Mouse (Mus musculus) hindbrain, embryonic 14.5 days (tissue): Measurements from ENCODE around the gene Tor1b. TPM values are rescaled to one million over a fixed set of nuclear protein-coding genes. Genes with fewer than 3 reads are reported as not detected.

ENCODE experiments used
- ATAC-seq: fragments of 200-750 bp; cut with Nextera tagmentation; 2 replicates; pipeline ENCODE4 v1.8.0; 2017; ENCODE audit warnings: moderate number of reproducible peaks, mild to moderate bottlenecking, moderate TSS enrichment, moderate library complexity; ENCODE audit not compliant: low FRiP score
- DNase-seq: peaks from one replicate; pipeline ENCODE4 v3.0.0-alpha.2; 2015; ENCODE audit warnings: low spot score
- H3K27ac ChIP-seq: fragments of 300-500 bp; sonication (generic); 2 replicates; pipeline ENCODE4 v1.5.1; 2014; ENCODE audit warnings: mild to moderate bottlenecking, moderate library complexity
- H3K27me3 ChIP-seq: fragments of 300-500 bp; sonication (generic); 2 replicates; pipeline ENCODE4 v1.6.1; 2014; ENCODE audit warnings: mild to moderate bottlenecking, low read length, mixed read lengths; ENCODE audit not compliant: control insufficient read depth, insufficient read depth
- H3K36me3 ChIP-seq: fragments of 300-500 bp; sonication (generic); replicated peaks from 2 replicates; pipeline ENCODE4 v1.6.1; 2014; ENCODE audit not compliant: control insufficient read depth, insufficient read depth
- H3K4me1 ChIP-seq: fragments of 300-500 bp; sonication (generic); replicated peaks from 2 replicates; pipeline ENCODE4 v1.6.1; 2014; ENCODE audit warnings: antibody characterized with exemption, low read length, mixed read lengths; ENCODE audit not compliant: control insufficient read depth, insufficient read depth
- H3K4me2 ChIP-seq: fragments of 300-500 bp; sonication (generic); replicated peaks from 2 replicates; pipeline ENCODE4 v1.6.1; 2014; ENCODE audit warnings: mild to moderate bottlenecking, moderate library complexity
- H3K4me3 ChIP-seq: fragments of 300-500 bp; sonication (generic); replicated peaks from 2 replicates; pipeline ENCODE4 v1.5.1; 2014; ENCODE audit warnings: mild to moderate bottlenecking, low read length
- H3K9ac ChIP-seq: fragments of 300-500 bp; sonication (generic); 2 replicates; pipeline ENCODE4 v1.6.1; 2014
- H3K9me3 ChIP-seq: fragments of 300-500 bp; sonication (generic); 2 replicates; pipeline ENCODE4 v1.6.1; 2016; ENCODE audit warnings: low read length; ENCODE audit not compliant: control insufficient read depth
- WGBS: fragments of 180-500 bp; shearing (Covaris S2); extraction: QIAGEN DNeasy Blood & Tissue Kit; methylation state at CpG from one replicate; pipeline ENCODE4 v1.1.7; 2014; 5-methylcytosine and 5-hydroxymethylcytosine counted together
- polyA plus RNA-seq: library from polyadenylated mRNA; unstranded; fragments of >200 nt; fragmentation: Nextera tagmentation; extraction: Ambion mirVana; gene quantifications from 2 replicates; pipeline ENCODE4 v1.2.1, GENCODE M21; 2014

Tor1b gene
- 19.4 and 20.6 TPM in 2 replicates for polyA plus RNA-seq

DNA sequence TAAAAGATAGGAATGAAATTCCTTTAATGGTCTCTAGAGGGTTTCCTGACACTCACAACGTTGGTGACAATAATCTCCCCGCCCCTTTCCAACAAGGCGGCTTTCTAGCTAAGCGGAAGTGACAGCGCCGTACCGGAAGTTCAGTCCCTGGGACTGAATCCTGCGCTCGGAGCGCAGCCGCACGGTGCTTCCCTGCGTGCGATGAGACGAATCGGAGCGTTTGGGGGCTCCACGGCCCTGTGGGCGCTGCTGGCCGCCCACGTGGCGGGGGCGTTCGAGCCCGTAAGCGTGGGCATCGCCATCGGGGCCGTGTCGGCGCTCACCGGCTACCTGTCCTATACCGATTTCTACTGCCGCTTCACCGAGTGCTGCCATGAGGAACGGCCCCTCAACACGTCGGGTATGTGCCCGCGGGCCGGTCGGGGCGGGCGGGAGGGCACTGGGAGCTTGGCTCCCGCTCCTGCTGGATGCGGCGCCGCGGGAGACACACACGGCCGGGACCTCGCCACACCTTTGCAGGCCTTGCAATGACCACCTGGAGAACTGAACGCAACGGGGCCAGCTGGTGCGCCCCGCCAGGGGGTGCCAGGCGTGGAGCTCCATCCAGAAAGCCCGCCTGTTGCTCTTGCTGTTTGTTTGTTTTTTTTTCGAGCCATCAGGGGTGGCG, at the start of gene Tor1b:
Tor1b (plus strand) TSS at position 136 of the 667 bp plus-strand sequence.
- Histone ChIP-seq H3K27ac (peak within 1 kb of the TSS; percentile 86), H3K4me2 (peak within 1 kb of the TSS; percentile 91), H3K27me3 (no peaks in the 10 kb centered on the region), H3K36me3 (peaks cover 33% of the 10 kb centered on the region), H3K9me3 (no peaks in the 10 kb centered on the region), H3K4me1 (peaks cover 17% of the 10 kb centered on the region), H3K4me3 (peak within 1 kb of the TSS; percentile 83), H3K9ac (peak within 1 kb of the TSS; percentile 82)
- peak; percentile 94 for DNase-seq
- ATAC-seq, result peak; percentile 91
- WGBS, result under 1% methylated on average over 60 of the region's 60 CpGs

DNA sequence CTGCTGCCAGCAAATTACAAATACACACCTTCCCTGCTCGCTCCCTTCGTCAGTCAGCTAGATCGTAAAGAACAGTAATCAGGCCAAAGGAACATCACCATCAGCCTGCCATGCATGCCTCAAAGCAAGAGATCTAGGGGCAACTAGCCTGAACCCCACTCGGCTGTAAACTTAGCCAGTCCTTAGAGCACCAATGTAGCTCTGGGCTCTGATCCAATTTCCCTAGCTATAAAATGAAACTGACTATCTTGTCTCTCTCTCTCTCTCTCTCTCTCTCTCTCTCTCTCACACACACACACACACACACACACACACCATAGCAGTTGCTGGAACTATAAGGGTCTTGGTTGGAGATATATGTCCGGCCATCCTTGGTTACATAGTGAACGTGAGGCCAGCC, 48.5 kb upstream of the Tor1b start:
- Histone ChIP-seq H3K4me3 (no peak overlapping the region), H3K27me3 (peaks cover 5% of the 10 kb centered on the region), H3K27ac (no peak overlapping the region), H3K4me1 (peaks cover 11% of the 10 kb centered on the region; the same call in 1 of the 2 replicates), H3K9ac (no peak overlapping the region), H3K36me3 (no peaks in the 10 kb centered on the region), H3K9me3 (no peaks in the 10 kb centered on the region), H3K4me2 (no peak overlapping the region)
- WGBS, result 88% methylated on average over 6 of the region's 6 CpGs
- ATAC-seq (no peak), DNase-seq (no peak)

DNA sequence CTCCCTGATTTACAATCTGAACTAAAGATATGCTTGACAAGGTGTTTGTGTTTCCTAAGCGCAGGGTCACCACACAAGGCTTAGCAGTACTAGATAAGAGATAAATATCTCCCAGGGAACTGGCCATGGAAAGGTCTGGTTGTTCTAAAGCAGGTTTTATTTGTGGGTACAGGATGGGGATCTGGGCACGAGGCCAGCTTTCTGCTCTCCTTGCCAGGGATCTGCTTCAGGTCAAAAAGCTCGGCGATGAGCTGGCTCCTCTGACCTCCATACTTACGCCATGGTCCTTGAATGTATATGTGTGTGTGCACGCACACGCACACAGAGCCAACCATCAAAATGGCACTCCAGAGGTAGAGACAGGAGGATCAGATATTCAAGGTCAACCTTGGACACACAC, 47.8 kb upstream of the Tor1b start:
- no peak for ATAC-seq
- WGBS, result 85% methylated on average over 7 of the region's 7 CpGs

GRCm38 (mm10) chr2:30905906-30906305, 46.9 kb upstream of the Tor1b start:
- no peaks in the 10 kb centered on the region for H3K9me3 ChIP-seq

More for the DNA sequence above, 47.8 kb upstream of the Tor1b start:
- Histone ChIP-seq H3K36me3 (no peaks in the 10 kb centered on the region), H3K9me3 (no peaks in the 10 kb centered on the region), H3K4me3 (no peak overlapping the region), H3K4me1 (peaks cover 11% of the 10 kb centered on the region; the same call in 1 of the 2 replicates), H3K27me3 (peaks cover 5% of the 10 kb centered on the region), H3K9ac (no peak overlapping the region), H3K27ac (no peak overlapping the region), H3K4me2 (no peak overlapping the region)
- no peak for DNase-seq

GRCm38 (mm10) chr2:30906641-30907040, 46.1 kb upstream of the Tor1b start:
- H3K9ac ChIP-seq, result no peak overlapping the region
- H3K27ac ChIP-seq, result no peak overlapping the region
- peaks cover 5% of the 10 kb centered on the region for H3K27me3 ChIP-seq
- no peaks in the 10 kb centered on the region for H3K9me3 ChIP-seq
- no peak for DNase-seq
- ATAC-seq, result no peak
- no peak overlapping the region for H3K4me2 ChIP-seq
- 70% methylated on average over 4 of the region's 4 CpGs for WGBS
- no peaks in the 10 kb centered on the region for H3K36me3 ChIP-seq
- H3K4me1 ChIP-seq, result peaks cover 11% of the 10 kb centered on the region; the same call in 1 of the 2 replicates
- H3K4me3 ChIP-seq, result no peak overlapping the region

More at GRCm38 (mm10) chr2:30905906-30906305, 46.9 kb upstream of the Tor1b start:
- peaks cover 5% of the 10 kb centered on the region for H3K27me3 ChIP-seq
- DNase-seq, result no peak
- no peaks in the 10 kb centered on the region for H3K36me3 ChIP-seq
- 68% methylated on average over 8 of the region's 8 CpGs for WGBS
- H3K9ac ChIP-seq, result no peak overlapping the region
- no peak overlapping the region for H3K27ac ChIP-seq
- no peak overlapping the region for H3K4me3 ChIP-seq
- ATAC-seq, result no peak
- peaks cover 11% of the 10 kb centered on the region; the same call in 1 of the 2 replicates for H3K4me1 ChIP-seq
- no peak overlapping the region for H3K4me2 ChIP-seq

- H3K9ac ChIP-seq, result no peak overlapping the region
- no peak overlapping the region for H3K27ac ChIP-seq
- no peaks in the 10 kb centered on the region for H3K9me3 ChIP-seq
- 59% methylated on average over 4 of the region's 4 CpGs for WGBS
- H3K4me2 ChIP-seq, result no peak overlapping the region
- no peaks in the 10 kb centered on the region for H3K36me3 ChIP-seq
- H3K4me3 ChIP-seq, result no peak overlapping the region
- H3K27me3 ChIP-seq, result no peaks in the 10 kb centered on the region
- no peaks in the 10 kb centered on the region for H3K4me1 ChIP-seq
- ATAC-seq (no peak), DNase-seq (no peak)
Measured at GRCm38 (mm10) chr2:30912291-30912773, 40.4 kb upstream of the Tor1b start.

- no peak overlapping the region for H3K27ac ChIP-seq
- H3K4me3 ChIP-seq, result no peak overlapping the region
- H3K4me2 ChIP-seq, result no peak overlapping the region
- no peak overlapping the region for H3K9ac ChIP-seq
- H3K36me3 ChIP-seq, result no peaks in the 10 kb centered on the region
- ATAC-seq (no peak), DNase-seq (no peak)
- no peaks in the 10 kb centered on the region for H3K4me1 ChIP-seq
- no peaks in the 10 kb centered on the region for H3K9me3 ChIP-seq
- no peaks in the 10 kb centered on the region for H3K27me3 ChIP-seq
- 87% methylated on average over 8 of the region's 8 CpGs for WGBS
Measured at GRCm38 (mm10) chr2:30913022-30913421, 39.7 kb upstream of the Tor1b start.

GRCm38 (mm10) chr2:30914836-30915235, 37.9 kb upstream of the Tor1b start:
- Histone ChIP-seq H3K27me3 (no peaks in the 10 kb centered on the region), H3K36me3 (no peaks in the 10 kb centered on the region), H3K9me3 (no peaks in the 10 kb centered on the region), H3K4me1 (no peaks in the 10 kb centered on the region), H3K4me3 (no peak overlapping the region), H3K27ac (no peak overlapping the region), H3K9ac (no peak overlapping the region), H3K4me2 (no peak overlapping the region)
- DNase-seq, result no peak
- no peak for ATAC-seq
- 37% methylated on average over 3 of the region's 3 CpGs for WGBS

- no peaks in the 10 kb centered on the region for H3K4me1 ChIP-seq
- H3K36me3 ChIP-seq, result no peaks in the 10 kb centered on the region
- H3K9me3 ChIP-seq, result no peaks in the 10 kb centered on the region
- H3K27me3 ChIP-seq, result no peaks in the 10 kb centered on the region
- ATAC-seq (no peak), DNase-seq (no peak)
- H3K4me2 ChIP-seq, result no peak overlapping the region
- H3K27ac ChIP-seq, result no peak overlapping the region
- no peak overlapping the region for H3K4me3 ChIP-seq
- 80% methylated on average over 5 of the region's 5 CpGs for WGBS
- no peak overlapping the region for H3K9ac ChIP-seq
Measured at GRCm38 (mm10) chr2:30915376-30915775, 37.4 kb upstream of the Tor1b start.
